Mouse (Mus musculus) lung, embryonic 16.5 days (tissue): ENCODE measurements around the gene Srp54c. TPM values are rescaled to one million over a fixed set of nuclear protein-coding genes. Genes with fewer than 3 reads are reported as not detected.
"Not testable (repeated sequence)": the region's sequence is repeated elsewhere in the genome, so short reads cannot be mapped to it uniquely, and the experiment has no call there.

ENCODE experiments used
- ATAC-seq: fragments of 200-750 bp; cut with Nextera tagmentation; 2 replicates; pipeline ENCODE4 v1.8.0; 2017; ENCODE audit warnings: low read depth, mild to moderate bottlenecking, moderate library complexity
- H3K27ac ChIP-seq: fragments of 300-500 bp; sonication (generic); 2 replicates; pipeline ENCODE4 v1.5.1; 2014; ENCODE audit warnings: mild to moderate bottlenecking, control low read depth, low read length
- H3K27me3 ChIP-seq: fragments of 300-500 bp; sonication (generic); 2 replicates; pipeline ENCODE4 v1.6.1; 2014; ENCODE audit warnings: low read depth, low read length, mixed read lengths; ENCODE audit not compliant: control insufficient read depth, insufficient read depth
- H3K36me3 ChIP-seq: fragments of 300-500 bp; sonication (generic); 2 replicates; pipeline ENCODE4 v1.6.1; 2014; ENCODE audit warnings: low read length; ENCODE audit not compliant: control insufficient read depth, insufficient read depth
- H3K4me1 ChIP-seq: fragments of 300-500 bp; sonication (generic); replicated peaks from 2 replicates; pipeline ENCODE4 v1.6.1; 2014; ENCODE audit warnings: low read length, mixed read lengths; ENCODE audit not compliant: control insufficient read depth, insufficient read depth
- H3K4me2 ChIP-seq: fragments of 300-500 bp; sonication (generic); 2 replicates; pipeline ENCODE4 v1.6.1; 2014; ENCODE audit warnings: low read depth, low read length, control low read depth
- H3K4me3 ChIP-seq: fragments of 300-500 bp; sonication (generic); 2 replicates; pipeline ENCODE4 v1.5.1; 2014; ENCODE audit warnings: mild to moderate bottlenecking, low read length, control low read depth
- H3K9ac ChIP-seq: fragments of 300-500 bp; sonication (generic); 2 replicates; pipeline ENCODE4 v1.6.1; 2014; ENCODE audit warnings: low read length, control low read depth
- H3K9me3 ChIP-seq: fragments of 300-500 bp; sonication (generic); 2 replicates; pipeline ENCODE4 v1.6.1; 2016; ENCODE audit warnings: low read length; ENCODE audit not compliant: control insufficient read depth
- WGBS: fragments of 180-500 bp; shearing (Covaris S2); extraction: QIAGEN DNeasy Blood & Tissue Kit; methylation state at CpG from one replicate; pipeline ENCODE4 v1.1.7; 2014; 5-methylcytosine and 5-hydroxymethylcytosine counted together
- polyA plus RNA-seq: library from polyadenylated mRNA; unstranded; fragments of >200 nt; fragmentation: Nextera tagmentation; extraction: Ambion mirVana; gene quantifications from 2 replicates; pipeline ENCODE4 v1.2.1, GENCODE M21; 2015

Srp54c gene
- polyA plus RNA-seq, 1 experiment from 2014 or later = 72.7 TPM

GRCm38 (mm10) chr12:55263385-55263784, 33.4 kb downstream of the Srp54c start:
- not testable (repeated sequence) for H3K9me3 ChIP-seq, H3K36me3 ChIP-seq, H3K4me3 ChIP-seq, H3K4me1 ChIP-seq, H3K4me2 ChIP-seq, H3K9ac ChIP-seq, H3K27ac ChIP-seq, H3K27me3 ChIP-seq
- ATAC-seq = peak; percentile 67
- WGBS = no CpG with 5 or more reads among the region's 5 CpGs

- Histone ChIP-seq H3K4me1 (no peaks in the 10 kb centered on the region), H3K36me3 (no peaks in the 10 kb centered on the region), H3K27ac (no peak overlapping the region), H3K9ac (no peak overlapping the region), H3K27me3 (no peaks in the 10 kb centered on the region), H3K9me3 (no peaks in the 10 kb centered on the region), H3K4me2 (no peak overlapping the region), H3K4me3 (no peak overlapping the region)
- ATAC-seq = no peak
- 80% methylated on average over 3 of the region's 3 CpGs for WGBS
These were observed 42.3 kb downstream of the Srp54c start for GRCm38 (mm10) chr12:55272243-55272642.

- 85% methylated on average over 3 of the region's 6 CpGs for WGBS
- not testable (repeated sequence) for H3K36me3 ChIP-seq, H3K9ac ChIP-seq, H3K4me2 ChIP-seq, H3K27me3 ChIP-seq, H3K4me1 ChIP-seq, ATAC-seq, H3K27ac ChIP-seq, H3K9me3 ChIP-seq, H3K4me3 ChIP-seq
These were observed 47.6 kb downstream of the Srp54c start for GRCm38 (mm10) chr12:55277583-55277982.

- Histone ChIP-seq H3K4me3 (no peak overlapping the region), H3K9ac (no peak overlapping the region), H3K36me3 (peaks cover 11% of the 10 kb centered on the region; the same call in 1 of the 2 replicates)
These were observed 68.1 kb downstream of the Srp54c start for GRCm38 (mm10) chr12:55298112-55298511.

GRCm38 (mm10) chr12:55299336-55299735, 69.4 kb downstream of the Srp54c start, which contains the start of gene 1110008L16Rik:
Gene 1110008L16Rik, plus strand, starts transcription at chr12:55299577.
- Histone ChIP-seq H3K27ac (no peak within 1 kb of the TSS), H3K4me1 (peaks cover 14% of the 10 kb centered on the region), H3K36me3 (peaks cover 11% of the 10 kb centered on the region; the same call in 1 of the 2 replicates), H3K9ac (no peak within 1 kb of the TSS), H3K4me3 (no peak within 1 kb of the TSS), H3K4me2 (no peak within 1 kb of the TSS), H3K9me3 (no peaks in the 10 kb centered on the region), H3K27me3 (no peaks in the 10 kb centered on the region)
- 70% methylated on average over 5 of the region's 5 CpGs for WGBS
- ATAC-seq = no peak

More at GRCm38 (mm10) chr12:55298112-55298511, 68.1 kb downstream of the Srp54c start:
- Histone ChIP-seq H3K27ac (no peak overlapping the region), H3K4me1 (peaks cover 7% of the 10 kb centered on the region; the same call in 1 of the 2 replicates), H3K4me2 (no peak overlapping the region), H3K27me3 (no peaks in the 10 kb centered on the region), H3K9me3 (no peaks in the 10 kb centered on the region)
- ATAC-seq = no peak
- 92% methylated on average over 9 of the region's 9 CpGs for WGBS

- WGBS = 68% methylated on average over 3 of the region's 3 CpGs
- peaks cover 7% of the 10 kb centered on the region; the same call in 1 of the 2 replicates for H3K36me3 ChIP-seq
- H3K4me1 ChIP-seq = peaks cover 14% of the 10 kb centered on the region
- H3K9me3 ChIP-seq = no peaks in the 10 kb centered on the region
- H3K4me2 ChIP-seq = peak overlapping the region; percentile 87; the same call in 1 of the 2 replicates
- H3K27me3 ChIP-seq = no peaks in the 10 kb centered on the region
- no peak overlapping the region for H3K9ac ChIP-seq
- no peak overlapping the region for H3K4me3 ChIP-seq
- no peak for ATAC-seq
- H3K27ac ChIP-seq = no peak overlapping the region
These were observed 70.9 kb downstream of the Srp54c start for GRCm38 (mm10) chr12:55300820-55301351.

GRCm38 (mm10) chr12:55301472-55302300, 71.7 kb downstream of the Srp54c start:
- WGBS = 33% methylated on average over 11 of the region's 11 CpGs
- H3K9ac ChIP-seq = peak overlapping the region; percentile 85
- H3K4me1 ChIP-seq = peaks cover 14% of the 10 kb centered on the region
- peak; percentile 1; the same call in 1 of the 2 replicates for ATAC-seq
- H3K36me3 ChIP-seq = peaks cover 8% of the 10 kb centered on the region
- peak overlapping the region; percentile 87 for H3K4me2 ChIP-seq
- H3K27ac ChIP-seq = peak overlapping the region; percentile 96
- no peaks in the 10 kb centered on the region for H3K9me3 ChIP-seq
- no peaks in the 10 kb centered on the region for H3K27me3 ChIP-seq
- peak overlapping the region; percentile 82 for H3K4me3 ChIP-seq

- Histone ChIP-seq H3K9me3 (no peaks in the 10 kb centered on the region), H3K36me3 (peaks cover 11% of the 10 kb centered on the region), H3K4me1 (peaks cover 14% of the 10 kb centered on the region), H3K9ac (peak within 1 kb of the TSS; percentile 85), H3K4me2 (peak within 1 kb of the TSS; percentile 87), H3K4me3 (peak within 1 kb of the TSS; percentile 82), H3K27ac (peak within 1 kb of the TSS; percentile 96), H3K27me3 (no peaks in the 10 kb centered on the region)
- under 1% methylated on average over 55 of the region's 55 CpGs for WGBS
- peak; percentile 96 for ATAC-seq
These were observed 72.8 kb downstream of the Srp54c start, which contains the start of gene Ppp2r3c for GRCm38 (mm10) chr12:55302485-55303441. Gene Ppp2r3c, minus strand, starts transcription at chr12:55302998.
